Mouse (Mus musculus) embryonic facial prominence, embryonic 12.5 days (tissue): ENCODE measurements around the gene Preb. TPM values are rescaled to one million over a fixed set of nuclear protein-coding genes. Genes with fewer than 3 reads are reported as not detected.
A peak's percentile ranks its signal among the peaks of the same experiment; 100 is the strongest.

Experiments
- ATAC-seq: fragments of 200-750 bp; cut with Nextera tagmentation; 2 replicates; pipeline ENCODE4 v1.8.0; 2017; ENCODE audit not compliant: insufficient number of reproducible peaks, insufficient read depth, low FRiP score, low TSS enrichment
- H3K27ac ChIP-seq: fragments of 300-500 bp; sonication (generic); 2 replicates; pipeline ENCODE4 v1.5.1; 2016; ENCODE audit warnings: mild to moderate bottlenecking
- H3K27me3 ChIP-seq: fragments of 300-500 bp; sonication (generic); 2 replicates; pipeline ENCODE4 v1.6.1; 2016; ENCODE audit warnings: mild to moderate bottlenecking, moderate library complexity
- H3K36me3 ChIP-seq: fragments of 300-500 bp; sonication (generic); 2 replicates; pipeline ENCODE4 v1.6.1; 2016; ENCODE audit warnings: mild to moderate bottlenecking
- H3K4me1 ChIP-seq: fragments of 300-500 bp; sonication (generic); 2 replicates; pipeline ENCODE4 v1.6.1; 2016
- H3K4me2 ChIP-seq: fragments of 300-500 bp; sonication (generic); replicated peaks from 2 replicates; pipeline ENCODE4 v1.6.1; 2016; ENCODE audit warnings: mild to moderate bottlenecking, moderate library complexity
- H3K4me3 ChIP-seq: fragments of 300-500 bp; sonication (generic); 2 replicates; pipeline ENCODE4 v1.5.1; 2016; ENCODE audit warnings: mild to moderate bottlenecking
- H3K9ac ChIP-seq: fragments of 300-500 bp; sonication (generic); 2 replicates; pipeline ENCODE4 v1.6.1; 2016; ENCODE audit warnings: mild to moderate bottlenecking, moderate library complexity
- H3K9me3 ChIP-seq: fragments of 300-500 bp; sonication (generic); 2 replicates; pipeline ENCODE4 v1.6.1; 2016; ENCODE audit warnings: mild to moderate bottlenecking, moderate library complexity
- WGBS: fragments of 180-500 bp; shearing (Covaris S2); methylation state at CpG from one replicate; pipeline ENCODE4 v1.1.7; 2016; 5-methylcytosine and 5-hydroxymethylcytosine counted together
- polyA plus RNA-seq: library from polyadenylated mRNA; unstranded; fragments of >200 nt; fragmentation: Nextera tagmentation; extraction: Ambion mirVana; gene quantifications from 2 replicates; pipeline ENCODE4 v1.2.1, GENCODE M21; 2016

The Preb gene
- polyA plus RNA-seq, 1 experiment from 2014 or later = 129 TPM

GRCm38 (mm10) chr5:30933705-30934104 is 26.5 kb downstream of the Preb start:
- no peaks in the 10 kb centered on the region for H3K4me1 ChIP-seq
- 62% methylated on average over 5 of the region's 5 CpGs for WGBS
- H3K9ac ChIP-seq = no peak overlapping the region
- H3K4me3 ChIP-seq = no peak overlapping the region
- H3K4me2 ChIP-seq = no peak overlapping the region
- ATAC-seq = no peak
- no peak overlapping the region for H3K27ac ChIP-seq
- no peaks in the 10 kb centered on the region for H3K9me3 ChIP-seq
- H3K27me3 ChIP-seq = no peaks in the 10 kb centered on the region
- H3K36me3 ChIP-seq = no peaks in the 10 kb centered on the region

- Histone ChIP-seq H3K4me1 (no peaks in the 10 kb centered on the region), H3K36me3 (no peaks in the 10 kb centered on the region), H3K9ac (no peak overlapping the region), H3K27me3 (no peaks in the 10 kb centered on the region), H3K4me2 (no peak overlapping the region), H3K4me3 (no peak overlapping the region), H3K9me3 (no peaks in the 10 kb centered on the region), H3K27ac (no peak overlapping the region)
- 80% methylated on average over 4 of the region's 4 CpGs for WGBS
- ATAC-seq = no peak
These were observed 28.8 kb downstream of the Preb start for GRCm38 (mm10) chr5:30931378-30931777.

- Histone ChIP-seq H3K9me3 (no peaks in the 10 kb centered on the region), H3K27me3 (no peaks in the 10 kb centered on the region), H3K27ac (no peak overlapping the region), H3K4me1 (no peaks in the 10 kb centered on the region), H3K4me2 (no peak overlapping the region), H3K9ac (no peak overlapping the region), H3K36me3 (no peaks in the 10 kb centered on the region), H3K4me3 (no peak overlapping the region)
- 79% methylated on average over 6 of the region's 6 CpGs for WGBS
- no peak for ATAC-seq
These were observed 29.3 kb downstream of the Preb start for GRCm38 (mm10) chr5:30930846-30931245.

- no peaks in the 10 kb centered on the region for H3K27me3 ChIP-seq
- WGBS = 45% methylated on average over 4 of the region's 4 CpGs
- no peaks in the 10 kb centered on the region for H3K36me3 ChIP-seq
- no peaks in the 10 kb centered on the region for H3K9me3 ChIP-seq
- ATAC-seq = no peak
- no peak overlapping the region for H3K4me3 ChIP-seq
- H3K4me1 ChIP-seq = no peaks in the 10 kb centered on the region
- H3K4me2 ChIP-seq = no peak overlapping the region
- no peak overlapping the region for H3K9ac ChIP-seq
- H3K27ac ChIP-seq = no peak overlapping the region
These were observed 30.0 kb downstream of the Preb start for GRCm38 (mm10) chr5:30930121-30930520.

GRCm38 (mm10) chr5:30927945-30928529 is 32.1 kb downstream of the Preb start:
- H3K4me2 ChIP-seq = peak overlapping the region; percentile 41
- no peaks in the 10 kb centered on the region for H3K27me3 ChIP-seq

GRCm38 (mm10) chr5:30926073-30926472 is 34.1 kb downstream of the Preb start:
- Histone ChIP-seq H3K9me3 (no peaks in the 10 kb centered on the region), H3K36me3 (peaks cover 2% of the 10 kb centered on the region; the same call in 1 of the 2 replicates), H3K27me3 (no peaks in the 10 kb centered on the region), H3K4me2 (no peak overlapping the region), H3K27ac (no peak overlapping the region), H3K4me1 (peaks cover 12% of the 10 kb centered on the region), H3K4me3 (no peak overlapping the region), H3K9ac (no peak overlapping the region)
- no peak for ATAC-seq
- WGBS = 74% methylated on average over 2 of the region's 2 CpGs

More at GRCm38 (mm10) chr5:30927945-30928529, 32.1 kb downstream of the Preb start:
- no peak overlapping the region for H3K4me3 ChIP-seq
- WGBS = 41% methylated on average over 7 of the region's 7 CpGs
- ATAC-seq = no peak
- H3K27ac ChIP-seq = no peak overlapping the region
- H3K4me1 ChIP-seq = no peaks in the 10 kb centered on the region
- H3K9ac ChIP-seq = no peak overlapping the region
- no peaks in the 10 kb centered on the region for H3K36me3 ChIP-seq
- no peaks in the 10 kb centered on the region for H3K9me3 ChIP-seq

GRCm38 (mm10) chr5:30925217-30925616 is 34.9 kb downstream of the Preb start:
- peaks cover 10% of the 10 kb centered on the region for H3K36me3 ChIP-seq
- no peaks in the 10 kb centered on the region for H3K27me3 ChIP-seq
- no peak overlapping the region for H3K4me2 ChIP-seq
- H3K9ac ChIP-seq = no peak overlapping the region
- 92% methylated on average over 5 of the region's 5 CpGs for WGBS
- no peak overlapping the region for H3K27ac ChIP-seq
- no peaks in the 10 kb centered on the region for H3K9me3 ChIP-seq
- no peak overlapping the region for H3K4me3 ChIP-seq
- no peak for ATAC-seq
- H3K4me1 ChIP-seq = peaks cover 13% of the 10 kb centered on the region

- H3K36me3 ChIP-seq = peaks cover 16% of the 10 kb centered on the region
- H3K9me3 ChIP-seq = no peaks in the 10 kb centered on the region
- 79% methylated on average over 8 of the region's 8 CpGs for WGBS
- no peaks in the 10 kb centered on the region for H3K27me3 ChIP-seq
- no peak overlapping the region for H3K27ac ChIP-seq
- peaks cover 16% of the 10 kb centered on the region for H3K4me1 ChIP-seq
- no peak overlapping the region for H3K4me2 ChIP-seq
- no peak overlapping the region for H3K9ac ChIP-seq
- ATAC-seq = no peak
- H3K4me3 ChIP-seq = no peak overlapping the region
These were observed 35.5 kb downstream of the Preb start for GRCm38 (mm10) chr5:30924614-30925013.

GRCm38 (mm10) chr5:30923119-30923518 is 37.0 kb downstream of the Preb start:
- WGBS = 87% methylated on average over 6 of the region's 6 CpGs
- no peak overlapping the region for H3K4me2 ChIP-seq
- H3K36me3 ChIP-seq = peaks cover 31% of the 10 kb centered on the region
- ATAC-seq = no peak
- no peak overlapping the region for H3K27ac ChIP-seq
- H3K9ac ChIP-seq = no peak overlapping the region
- peaks cover 24% of the 10 kb centered on the region for H3K4me1 ChIP-seq
- H3K9me3 ChIP-seq = no peaks in the 10 kb centered on the region
- no peaks in the 10 kb centered on the region for H3K27me3 ChIP-seq
- no peak overlapping the region for H3K4me3 ChIP-seq

GRCm38 (mm10) chr5:30922581-30923041 is 37.5 kb downstream of the Preb start:
- ATAC-seq = no peak
- Histone ChIP-seq H3K9ac (peak overlapping the region; percentile 60; the same call in 1 of the 2 replicates), H3K27me3 (no peaks in the 10 kb centered on the region), H3K4me3 (no peak overlapping the region), H3K27ac (0 out of 2 replicates have a peak overlapping the region, but pooled peaks have one; percentile 87), H3K36me3 (peaks cover 36% of the 10 kb centered on the region), H3K4me2 (peak overlapping the region; percentile 73; the same call in 1 of the 2 replicates), H3K4me1 (peaks cover 24% of the 10 kb centered on the region), H3K9me3 (no peaks in the 10 kb centered on the region)
- WGBS = 71% methylated on average over 10 of the region's 10 CpGs

- H3K36me3 ChIP-seq = peaks cover 44% of the 10 kb centered on the region
- peak within 1 kb of the TSS; percentile 38 for H3K4me3 ChIP-seq
- no peaks in the 10 kb centered on the region for H3K27me3 ChIP-seq
- H3K27ac ChIP-seq = peak within 1 kb of the TSS; percentile 87
- ATAC-seq = peak; percentile 78
- WGBS = 2% methylated on average over 34 of the region's 40 CpGs
- peak within 1 kb of the TSS; percentile 73 for H3K4me2 ChIP-seq
- H3K9me3 ChIP-seq = no peaks in the 10 kb centered on the region
- H3K4me1 ChIP-seq = peaks cover 26% of the 10 kb centered on the region
- peak within 1 kb of the TSS; percentile 60 for H3K9ac ChIP-seq
These were observed 38.7 kb downstream of the Preb start, which contains the start of gene Khk for GRCm38 (mm10) chr5:30921256-30922033. TSS of gene Khk (plus strand) at chr5:30921431.

GRCm38 (mm10) chr5:30920621-30921020 is 39.5 kb downstream of the Preb start:
- Histone ChIP-seq H3K27me3 (no peaks in the 10 kb centered on the region), H3K27ac (peak overlapping the region; percentile 87; the same call in 1 of the 2 replicates)
- ATAC-seq = no peak

More at GRCm38 (mm10) chr5:30920621-30921020, 39.5 kb downstream of the Preb start:
- peaks cover 44% of the 10 kb centered on the region for H3K36me3 ChIP-seq
- no peaks in the 10 kb centered on the region for H3K9me3 ChIP-seq
- H3K4me2 ChIP-seq = peak overlapping the region; percentile 73; the same call in 1 of the 2 replicates
- H3K9ac ChIP-seq = no peak overlapping the region
- H3K4me3 ChIP-seq = no peak overlapping the region
- WGBS = 68% methylated on average over 19 of the region's 19 CpGs
- H3K4me1 ChIP-seq = peaks cover 31% of the 10 kb centered on the region
